Mouse (Mus musculus) left cerebral cortex, adult 2 months (tissue): ENCODE data around the gene 1810062G17Rik. TPM values are rescaled to one million over a fixed set of nuclear protein-coding genes. Genes with fewer than 3 reads are reported as not detected.

ENCODE experiments used
- DNase-seq, 2 experiments: peaks; one replicate each; pipeline ENCODE4 v3.0.0; 2021 to 2022; ENCODE audit warnings: low spot score in 2 of 2, mixed read lengths in 1 of 2; ENCODE audit errors: extremely low spot score in 1 of 2
- H3K27ac ChIP-seq: fragments of 200-600 bp; 2 replicates; pipeline ENCODE4 v1.8.1; 2022
- H3K4me3 ChIP-seq: fragments of 200-600 bp; 2 replicates; pipeline ENCODE4 v1.8.1; 2022
- CTCF ChIP-seq: fragments of 200-600 bp; IDR thresholded peaks from 2 replicates; pipeline ENCODE4 v1.8.1; 2022; ENCODE audit warnings: antibody characterized with exemption, mild to moderate bottlenecking, moderate library complexity
- intact Hi-C: fragments of 180-260 bp; cut with DNase I; formaldehyde crosslinking; loops from one replicate; pipeline ENCODE4 v1.15.1; 2025
- total RNA-seq, 2 experiments: library from RNA; stranded (reverse); gene quantifications; 2 replicates each; pipeline ENCODE4 v1.2.3; 2021

Gene 1810062G17Rik
- total RNA-seq, 2 experiments from 2014 or later: not detected

GRCm38 (mm10) chr3:36494613-36495012 lies 18.9 kb downstream of the 1810062G17Rik start:
- TF ChIP-seq CTCF: no peak
- DNase-seq: no peak
- H3K27ac ChIP-seq: no peak overlapping the region
- intact Hi-C loops: loop anchor here (1.0 to 5.0 kb wide), 4 partner anchors 20 to 313 kb away; partner anchors contain the start of genes 1810062G17Rik and Anxa5
- no peak overlapping the region for H3K4me3 ChIP-seq

- peak; percentile 79 to 86 for DNase-seq
- H3K4me3 ChIP-seq: no peak overlapping the region
- TF ChIP-seq CTCF: peak; percentile 89
- H3K27ac ChIP-seq: no peak overlapping the region
- intact Hi-C loops: loop anchor here (1.0 to 2.0 kb wide), 3 partner anchors 21 to 314 kb away; partner anchors contain the start of genes 1810062G17Rik and Anxa5
Observed at GRCm38 (mm10) chr3:36495436-36495835, 19.7 kb downstream of the 1810062G17Rik start.

GRCm38 (mm10) chr3:36496273-36496672 lies 20.5 kb downstream of the 1810062G17Rik start:
- no peak for DNase-seq
- Histone ChIP-seq H3K4me3 (no peak overlapping the region), H3K27ac (no peak overlapping the region)
- intact Hi-C loops: loop anchor here (2.0 kb wide), 1 partner anchor 51 kb away; no protein-coding TSS in a partner anchor
- no peak for TF ChIP-seq CTCF

- peak; percentile 68 for TF ChIP-seq CTCF
- peak; percentile 77 to 78 for DNase-seq
Observed at GRCm38 (mm10) chr3:36496746-36497145, 21.0 kb downstream of the 1810062G17Rik start.

GRCm38 (mm10) chr3:36498224-36498623 lies 22.5 kb downstream of the 1810062G17Rik start:
- H3K4me3 ChIP-seq: no peak overlapping the region
- intact Hi-C loops: no loop called here
- no peak for DNase-seq
- no peak overlapping the region for H3K27ac ChIP-seq
- no peak for TF ChIP-seq CTCF

More at GRCm38 (mm10) chr3:36496746-36497145, 21.0 kb downstream of the 1810062G17Rik start:
- Histone ChIP-seq H3K4me3 (no peak overlapping the region), H3K27ac (no peak overlapping the region)
- intact Hi-C loops: loop anchor here (2.0 kb wide), 1 partner anchor 52 kb away; no protein-coding TSS in a partner anchor

GRCm38 (mm10) chr3:36499418-36499817 lies 23.7 kb downstream of the 1810062G17Rik start:
- intact Hi-C loops: no loop called here
- Histone ChIP-seq H3K27ac (no peak overlapping the region), H3K4me3 (no peak overlapping the region)
- no peak for TF ChIP-seq CTCF
- no peak for DNase-seq

- DNase-seq: no peak
- no peak for TF ChIP-seq CTCF
- intact Hi-C loops: no loop called here
- Histone ChIP-seq H3K4me3 (no peak overlapping the region), H3K27ac (no peak overlapping the region)
Observed at GRCm38 (mm10) chr3:36500976-36501375, 25.2 kb downstream of the 1810062G17Rik start.

- Histone ChIP-seq H3K4me3 (no peak overlapping the region), H3K27ac (no peak overlapping the region)
- intact Hi-C loops: no loop called here
- TF ChIP-seq CTCF: no peak
- no peak for DNase-seq
Observed at GRCm38 (mm10) chr3:36501546-36501945, 25.8 kb downstream of the 1810062G17Rik start.

GRCm38 (mm10) chr3:36505306-36505705 lies 29.6 kb downstream of the 1810062G17Rik start:
- no peak overlapping the region for H3K4me3 ChIP-seq
- no peak for DNase-seq
- intact Hi-C loops: no loop called here

GRCm38 (mm10) chr3:36505809-36506735 lies 30.3 kb downstream of the 1810062G17Rik start:
- intact Hi-C loops: no loop called here
- no peak for DNase-seq
- Histone ChIP-seq H3K27ac (no peak overlapping the region), H3K4me3 (no peak overlapping the region)
- TF ChIP-seq CTCF: no peak

More at GRCm38 (mm10) chr3:36505306-36505705, 29.6 kb downstream of the 1810062G17Rik start:
- no peak for TF ChIP-seq CTCF
- no peak overlapping the region for H3K27ac ChIP-seq

GRCm38 (mm10) chr3:36511491-36511890 lies 35.8 kb downstream of the 1810062G17Rik start:
- H3K27ac ChIP-seq: no peak overlapping the region
- TF ChIP-seq CTCF: no peak
- no peak overlapping the region for H3K4me3 ChIP-seq
- intact Hi-C loops: no loop called here
- DNase-seq: no peak

GRCm38 (mm10) chr3:36516196-36516595 lies 40.5 kb downstream of the 1810062G17Rik start:
- Histone ChIP-seq H3K27ac (peak overlapping the region; percentile 61), H3K4me3 (no peak overlapping the region)
- no peak for DNase-seq
- no peak for TF ChIP-seq CTCF
- intact Hi-C loops: loop anchor here (2.0 kb wide), 1 partner anchor 41 kb away; the partner anchor contains the start of genes 1810062G17Rik and Anxa5
